Mouse (Mus musculus) lung, postnatal 36 days (tissue): ENCODE results near the gene Stmn1.
"Not testable (repeated sequence)": the region's sequence is repeated elsewhere in the genome, so short reads cannot be mapped to it uniquely, and the experiment has no call there.

Source experiments
- DNase-seq: peaks from one replicate; pipeline ENCODE4 v3.0.0; 2022; ENCODE audit warnings: mixed read lengths

The Stmn1 gene

GRCm38 (mm10) chr4:134489986-134490665 is 22.0 kb downstream of the Stmn1 start:
- DNase-seq = no peak

- no peak for DNase-seq
Observed at GRCm38 (mm10) chr4:134491716-134492115, 23.6 kb downstream of the Stmn1 start.

- DNase-seq = not testable (repeated sequence)
Observed at GRCm38 (mm10) chr4:134494161-134494560, 26.0 kb downstream of the Stmn1 start.

- peak; percentile 89 for DNase-seq
Observed at GRCm38 (mm10) chr4:134494780-134495545, 26.8 kb downstream of the Stmn1 start.

- peak; percentile 67 for DNase-seq
Observed at GRCm38 (mm10) chr4:134495546-134495923, 27.4 kb downstream of the Stmn1 start.

- DNase-seq = peak; percentile 90
Observed at GRCm38 (mm10) chr4:134496595-134497210, 28.6 kb downstream of the Stmn1 start, which contains the start of gene Paqr7. Gene Paqr7 (plus strand): TSS chr4:134496697.

GRCm38 (mm10) chr4:134497223-134497622 is 29.1 kb downstream of the Stmn1 start:
- DNase-seq = no peak

GRCm38 (mm10) chr4:134497986-134498731 is 30.0 kb downstream of the Stmn1 start:
- DNase-seq = no peak

GRCm38 (mm10) chr4:134498983-134499382 is 30.9 kb downstream of the Stmn1 start:
- not testable (repeated sequence) for DNase-seq

- DNase-seq = no peak
Observed at GRCm38 (mm10) chr4:134501095-134501494, 33.0 kb downstream of the Stmn1 start.

GRCm38 (mm10) chr4:134503686-134504357 is 35.7 kb downstream of the Stmn1 start:
- DNase-seq = no peak

GRCm38 (mm10) chr4:134505303-134505789 is 37.2 kb downstream of the Stmn1 start:
- DNase-seq = no peak

- DNase-seq = no peak
Observed at GRCm38 (mm10) chr4:134505966-134506594, 38.0 kb downstream of the Stmn1 start.

- no peak for DNase-seq
Observed at GRCm38 (mm10) chr4:134506713-134507112, 38.6 kb downstream of the Stmn1 start.

- DNase-seq = no peak
Observed at GRCm38 (mm10) chr4:134510396-134510795, 42.3 kb downstream of the Stmn1 start.

GRCm38 (mm10) chr4:134510845-134511411 is 42.8 kb downstream of the Stmn1 start, which contains the start of gene Aunip:
Gene Aunip (plus strand): TSS chr4:134510999.
- DNase-seq = peak; percentile 94

GRCm38 (mm10) chr4:134511730-134512129 is 43.6 kb downstream of the Stmn1 start:
- no peak for DNase-seq

- DNase-seq = peak; percentile 88
Observed at GRCm38 (mm10) chr4:134512798-134513197, 44.7 kb downstream of the Stmn1 start.

GRCm38 (mm10) chr4:134514309-134514930 is 46.3 kb downstream of the Stmn1 start:
- peak; percentile 58 for DNase-seq

- peak; percentile 80 for DNase-seq
Observed at GRCm38 (mm10) chr4:134515614-134516013, 47.5 kb downstream of the Stmn1 start.

GRCm38 (mm10) chr4:134516981-134517380 is 48.9 kb downstream of the Stmn1 start:
- no peak for DNase-seq
